Mouse (Mus musculus) kidney, adult 11 months (tissue): ENCODE measurements around the gene Ecel1.
A peak's percentile ranks its signal among the peaks of the same experiment; 100 is the strongest.

Source experiments
- DNase-seq: peaks from one replicate; pipeline ENCODE4 v3.0.0; 2022

Gene Ecel1

GRCm38 (mm10) chr1:87164796-87165184 lies 8.5 kb upstream of the Ecel1 start:
- no peak for DNase-seq

GRCm38 (mm10) chr1:87164164-87164795 lies 8.0 kb upstream of the Ecel1 start:
- no peak for DNase-seq

- DNase-seq, result no peak
Observed at GRCm38 (mm10) chr1:87159396-87159795, 3.1 kb upstream of the Ecel1 start.

- no peak for DNase-seq
Observed at GRCm38 (mm10) chr1:87155531-87156198, 656 bp downstream of the Ecel1 start.

- DNase-seq, result no peak
Observed at GRCm38 (mm10) chr1:87154501-87155120, 1.7 kb downstream of the Ecel1 start.

- DNase-seq, result no peak
Observed at GRCm38 (mm10) chr1:87153776-87154500, 2.4 kb downstream of the Ecel1 start.

- DNase-seq, result no peak
Observed at GRCm38 (mm10) chr1:87151286-87151685, 5.0 kb downstream of the Ecel1 start.

- DNase-seq, result no peak
Observed at GRCm38 (mm10) chr1:87149422-87149821, 6.9 kb downstream of the Ecel1 start.

- DNase-seq, result no peak
Observed at GRCm38 (mm10) chr1:87143141-87143540, 13.2 kb downstream of the Ecel1 start.

GRCm38 (mm10) chr1:87142456-87142855 lies 13.9 kb downstream of the Ecel1 start:
- no peak for DNase-seq

- no peak for DNase-seq
Observed at GRCm38 (mm10) chr1:87141550-87141949, 14.8 kb downstream of the Ecel1 start.

- DNase-seq, result no peak
Observed at GRCm38 (mm10) chr1:87131803-87132202, 24.5 kb downstream of the Ecel1 start.

- no peak for DNase-seq
Observed at GRCm38 (mm10) chr1:87127206-87128030, 28.9 kb downstream of the Ecel1 start.

GRCm38 (mm10) chr1:87124673-87125072 lies 31.6 kb downstream of the Ecel1 start, which contains the start of gene Akp3:
Akp3 (plus strand) TSS chr1:87124973.
- DNase-seq, result no peak

- DNase-seq, result no peak
Observed at GRCm38 (mm10) chr1:87114784-87115183, 41.5 kb downstream of the Ecel1 start.

- peak; percentile 9 for DNase-seq
Observed at GRCm38 (mm10) chr1:87111719-87112354, 44.5 kb downstream of the Ecel1 start.

GRCm38 (mm10) chr1:87108564-87108963 lies 47.8 kb downstream of the Ecel1 start:
- no peak for DNase-seq

GRCm38 (mm10) chr1:87106536-87106935 lies 49.8 kb downstream of the Ecel1 start:
- no peak for DNase-seq

GRCm38 (mm10) chr1:87103936-87104335 lies 52.4 kb downstream of the Ecel1 start:
- DNase-seq, result no peak

- no peak for DNase-seq
Observed at GRCm38 (mm10) chr1:87102114-87102513, 54.2 kb downstream of the Ecel1 start.

GRCm38 (mm10) chr1:87101411-87101810 lies 54.9 kb downstream of the Ecel1 start, which contains the start of gene Alpi:
Alpi (minus strand) TSS chr1:87101606.
- DNase-seq, result no peak
